Mouse (Mus musculus) embryo, embryonic 10.5 days (tissue): ENCODE data around the gene Mrpl53.

Experiments
- DNase-seq: peaks from one replicate; pipeline ENCODE4 v3.0.0-alpha.2; 2015; ENCODE audit warnings: low spot score

The Mrpl53 gene

DNA sequence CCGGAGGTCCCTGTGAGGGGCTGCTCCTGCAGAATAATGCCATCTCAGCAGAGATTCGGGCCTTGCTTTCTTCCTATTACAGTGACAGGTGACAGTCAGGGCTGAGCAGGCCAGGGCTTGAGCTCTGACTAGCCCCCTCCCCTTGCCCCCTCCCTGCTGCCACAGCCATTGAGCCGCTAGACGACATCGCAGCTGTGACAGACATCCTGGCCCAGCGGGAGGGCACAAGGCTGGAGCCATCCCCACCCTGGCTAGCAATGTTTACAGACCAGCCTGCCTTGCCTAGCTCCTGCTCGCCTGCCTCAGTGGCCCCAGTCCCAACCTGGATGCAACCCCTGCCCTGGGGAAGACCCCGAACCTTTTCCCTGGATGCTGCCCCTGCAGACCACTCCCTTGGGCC lies 42.9 kb downstream of the Mrpl53 start:
- no peak for DNase-seq

GRCm38 (mm10) chr6:83153038-83153437 lies 44.2 kb downstream of the Mrpl53 start:
- DNase-seq, result no peak

DNA sequence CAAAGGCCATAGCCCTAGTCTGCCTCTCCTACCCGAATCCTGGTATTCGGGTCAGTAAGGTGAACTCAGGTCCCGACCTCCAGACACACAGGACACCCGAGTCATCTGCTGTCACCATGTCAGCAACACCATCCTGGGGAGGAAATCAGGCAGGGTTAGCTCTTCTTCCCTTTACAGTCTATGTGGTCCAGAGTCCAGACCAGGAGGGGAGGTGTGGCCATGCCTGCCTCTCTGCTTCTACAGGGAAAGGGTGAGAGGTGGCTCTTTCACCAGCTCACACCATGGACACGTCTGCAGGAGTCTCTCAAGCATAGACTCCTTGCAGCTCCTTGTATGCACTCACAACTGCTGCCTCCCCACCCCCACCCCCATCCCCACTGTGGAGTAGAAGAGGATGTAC lies 44.6 kb downstream of the Mrpl53 start:
- no peak for DNase-seq

- no peak for DNase-seq
Measured at GRCm38 (mm10) chr6:83155552-83156238, 46.9 kb downstream of the Mrpl53 start.

- DNase-seq, result peak; percentile 96
Measured at GRCm38 (mm10) chr6:83156259-83156684, 47.4 kb downstream of the Mrpl53 start, which contains the start of the genes Wdr54 and 1700003E16Rik. TSS of gene Wdr54 (minus strand) at chr6:83156397. TSS of gene 1700003E16Rik (plus strand) at chr6:83156404.

DNA sequence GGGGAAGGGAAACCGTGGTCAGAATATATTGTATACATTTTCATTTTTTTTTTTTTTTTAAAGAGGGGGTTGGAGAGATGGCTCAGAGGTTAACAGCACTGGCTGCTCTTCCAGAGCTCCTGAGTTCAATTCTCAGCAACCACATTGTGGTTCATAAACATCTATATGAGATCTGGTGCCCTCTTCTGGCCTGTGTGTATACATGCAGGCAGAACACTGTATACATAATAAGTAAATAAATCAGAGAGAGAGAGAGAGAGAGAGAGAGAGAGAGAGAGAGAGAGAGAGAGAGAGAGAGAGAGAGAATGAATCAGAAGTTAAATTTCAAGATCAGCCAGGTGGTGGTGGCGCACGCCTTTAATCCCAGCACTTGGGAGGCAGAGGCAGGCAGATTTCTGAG lies 50.6 kb downstream of the Mrpl53 start:
- DNase-seq, result peak; percentile 88
